Mouse (Mus musculus) liver, adult 2 months (tissue): ENCODE measurements around the gene Clpp. TPM values are rescaled to one million over a fixed set of nuclear protein-coding genes. Genes with fewer than 3 reads are reported as not detected.

Experiments
- DNase-seq: peaks from one replicate; pipeline ENCODE4 v3.0.0-alpha.2; 2011; ENCODE audit warnings: low read depth, low spot score; ENCODE audit errors: extremely low read depth
- H3K27ac ChIP-seq: fragments of 200-500 bp; replicated peaks from 2 replicates; pipeline ENCODE4 v1.5.1; 2012; ENCODE audit warnings: low read depth, mild to moderate bottlenecking, control low read depth, inconsistent platforms, low read length; ENCODE audit not compliant: insufficient read depth
- H3K27me3 ChIP-seq: fragments of 200-500 bp; 2 replicates; pipeline ENCODE4 v1.6.1; 2012; ENCODE audit warnings: mild to moderate bottlenecking, moderate library complexity, low read length, inconsistent platforms; ENCODE audit not compliant: control insufficient read depth, insufficient read depth
- H3K36me3 ChIP-seq: fragments of 200-500 bp; 2 replicates; pipeline ENCODE4 v1.6.1; 2012; ENCODE audit warnings: low read length, inconsistent platforms; ENCODE audit not compliant: control insufficient read depth, insufficient read depth
- H3K4me1 ChIP-seq: fragments of 200-500 bp; 2 replicates; pipeline ENCODE4 v1.6.1; 2011; ENCODE audit warnings: low read length; ENCODE audit not compliant: control insufficient read depth, insufficient read depth
- H3K4me3 ChIP-seq: fragments of 200-500 bp; 2 replicates; pipeline ENCODE4 v1.5.1; 2011; ENCODE audit warnings: low read depth, mild to moderate bottlenecking, control low read depth, low read length, moderate library complexity; ENCODE audit not compliant: insufficient read depth
- H3K79me2 ChIP-seq: fragments of 200-500 bp; 2 replicates; pipeline ENCODE4 v1.6.1; 2012; ENCODE audit warnings: inconsistent platforms, mild to moderate bottlenecking, low read length, moderate library complexity; ENCODE audit not compliant: control insufficient read depth, insufficient read depth
- H3K9ac ChIP-seq: fragments of 200-500 bp; 2 replicates; pipeline ENCODE4 v1.6.1; 2012; ENCODE audit warnings: low read depth, mild to moderate bottlenecking, control low read depth, inconsistent platforms, low read length
- CTCF ChIP-seq: fragments of 200-500 bp; IDR thresholded peaks from 2 replicates; pipeline ENCODE4 v1.5.1; 2011; ENCODE audit warnings: low read depth, low read length, control low read depth
- POLR2A ChIP-seq: fragments of 200-500 bp; IDR thresholded peaks from 2 replicates; pipeline ENCODE4 v1.6.1; 2011; ENCODE audit warnings: low read length, control low read depth; ENCODE audit not compliant: insufficient read depth; ENCODE audit errors: extremely low read depth
- WGBS: fragments of 180-500 bp; shearing (Covaris S2); methylation state at CpG from one replicate; pipeline ENCODE4 v1.1.7; 2018; 5-methylcytosine and 5-hydroxymethylcytosine counted together
- polyA plus RNA-seq: library from polyadenylated mRNA; depleted of rRNA; stranded (reverse); fragments of >200 nt; gene quantifications from 2 replicates; pipeline ENCODE4 v1.2.3, GENCODE M21; 2012
- total RNA-seq: library from RNA; depleted of rRNA; stranded (reverse); fragments of >200 nt; gene quantifications from 2 replicates; pipeline ENCODE4 v1.2.3, GENCODE M21; 2014

Gene Clpp
- total and polyA plus RNA-seq, 2 experiments = 75.6 to 184 TPM

DNA sequence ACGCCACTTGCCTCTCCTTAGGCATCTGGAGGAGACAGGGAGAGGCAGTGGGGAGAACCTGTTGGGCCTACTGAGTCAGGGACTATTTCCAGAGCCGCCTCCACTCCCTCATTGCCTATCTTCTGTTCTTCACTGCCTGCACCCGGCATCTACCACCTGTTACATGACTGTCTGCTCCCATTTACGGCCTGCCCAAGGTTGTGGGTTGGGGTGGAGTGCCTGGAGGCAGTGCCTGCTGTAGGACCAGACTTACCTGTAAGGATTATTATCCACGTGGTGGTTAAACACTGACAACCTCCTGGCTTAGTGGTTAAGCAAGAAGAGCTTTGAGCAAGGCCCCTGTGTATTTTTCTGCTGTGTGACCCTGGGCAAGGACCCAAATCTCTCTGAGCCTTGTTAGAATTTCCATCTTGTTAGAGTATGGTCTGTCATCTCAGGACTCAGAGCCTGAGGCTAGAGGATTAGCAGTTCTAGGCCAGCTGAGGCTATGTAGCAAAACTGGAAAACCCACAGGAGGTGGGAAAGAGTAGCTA lies 15.3 kb upstream of the Clpp start:
- DNase-seq = no peak
- H3K4me3 ChIP-seq = no peak overlapping the region
- no peaks in the 10 kb centered on the region for H3K36me3 ChIP-seq
- 85% methylated on average over 5 of the region's 5 CpGs for whole genome bisulfite sequencing
- no peaks in the 10 kb centered on the region for H3K4me1 ChIP-seq
- H3K79me2 ChIP-seq = no peaks in the 10 kb centered on the region
- H3K27me3 ChIP-seq = no peaks in the 10 kb centered on the region
- H3K9ac ChIP-seq = no peak overlapping the region
- no peak overlapping the region for H3K27ac ChIP-seq
- TF ChIP-seq POLR2A (no peak), CTCF (no peak)

- no peaks in the 10 kb centered on the region for H3K36me3 ChIP-seq
- peak; percentile 35 for DNase-seq
- WGBS = 48% methylated on average over 3 of the region's 3 CpGs
Observed at GRCm38 (mm10) chr17:56975391-56975790, 14.7 kb upstream of the Clpp start.

DNA sequence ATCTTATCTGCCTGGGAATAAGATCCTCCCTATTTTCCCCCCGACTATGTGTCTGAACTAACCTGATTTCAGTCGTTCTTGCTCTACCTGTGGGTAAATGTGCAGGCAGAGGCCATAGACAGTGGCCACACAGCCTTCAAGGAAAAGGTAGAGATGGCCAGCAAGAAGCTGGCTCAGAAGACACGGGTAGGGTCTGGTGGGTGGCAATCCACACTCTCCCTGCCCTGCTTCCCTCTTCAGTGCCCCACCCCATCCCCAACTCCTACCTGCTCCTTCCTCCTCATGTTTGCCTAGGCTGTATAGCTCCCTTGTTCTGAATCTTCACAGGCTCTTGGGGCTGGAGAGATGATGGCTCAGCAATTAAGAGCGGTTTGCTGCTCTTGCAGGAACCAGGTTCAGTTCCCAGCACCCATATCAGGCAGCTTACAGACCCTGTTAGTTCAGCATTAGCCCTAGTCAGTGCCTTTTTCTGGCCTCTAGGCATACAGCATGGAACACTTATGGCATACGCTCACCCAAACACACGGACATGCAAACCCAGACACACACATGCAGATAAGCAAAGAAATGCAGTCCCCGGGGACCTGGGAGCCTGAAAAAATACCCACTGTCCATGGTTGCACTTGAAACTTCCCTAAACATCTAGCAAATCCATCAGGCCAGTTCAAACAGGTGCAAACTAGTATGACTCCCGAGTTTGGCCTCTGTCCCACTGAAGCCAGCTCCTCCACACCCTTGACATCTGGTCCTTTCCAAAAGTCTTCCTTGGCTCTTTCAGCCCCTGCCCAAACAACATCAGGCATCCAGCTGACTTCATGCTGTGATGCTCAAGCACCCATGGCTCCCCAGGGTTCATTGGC lies 13.3 kb upstream of the Clpp start:
- no peak overlapping the region for H3K27ac ChIP-seq
- no peak for TF ChIP-seq POLR2A
- TF ChIP-seq CTCF = no peak
- 80% methylated on average over 8 of the region's 8 CpGs for WGBS

More at GRCm38 (mm10) chr17:56975391-56975790, 14.7 kb upstream of the Clpp start:
- no peaks in the 10 kb centered on the region for H3K79me2 ChIP-seq
- no peak overlapping the region for H3K4me3 ChIP-seq
- no peak overlapping the region for H3K27ac ChIP-seq
- no peaks in the 10 kb centered on the region for H3K4me1 ChIP-seq
- no peak for TF ChIP-seq CTCF
- TF ChIP-seq POLR2A = no peak
- H3K9ac ChIP-seq = no peak overlapping the region
- H3K27me3 ChIP-seq = no peaks in the 10 kb centered on the region

GRCm38 (mm10) chr17:56979524-56979923 lies 10.6 kb upstream of the Clpp start:
- TF ChIP-seq POLR2A (no peak), CTCF (no peak)
- WGBS = 36% methylated on average over 7 of the region's 8 CpGs
- H3K27ac ChIP-seq = no peak overlapping the region
- H3K79me2 ChIP-seq = no peaks in the 10 kb centered on the region
- H3K4me3 ChIP-seq = no peak overlapping the region
- no peak for DNase-seq
- H3K4me1 ChIP-seq = no peaks in the 10 kb centered on the region
- no peaks in the 10 kb centered on the region for H3K27me3 ChIP-seq
- no peaks in the 10 kb centered on the region for H3K36me3 ChIP-seq
- H3K9ac ChIP-seq = no peak overlapping the region

More for the DNA sequence above, 13.3 kb upstream of the Clpp start:
- no peaks in the 10 kb centered on the region for H3K4me1 ChIP-seq
- no peaks in the 10 kb centered on the region for H3K79me2 ChIP-seq
- no peak overlapping the region for H3K4me3 ChIP-seq
- no peak for DNase-seq
- H3K36me3 ChIP-seq = no peaks in the 10 kb centered on the region
- H3K9ac ChIP-seq = no peak overlapping the region
- no peaks in the 10 kb centered on the region for H3K27me3 ChIP-seq

DNA sequence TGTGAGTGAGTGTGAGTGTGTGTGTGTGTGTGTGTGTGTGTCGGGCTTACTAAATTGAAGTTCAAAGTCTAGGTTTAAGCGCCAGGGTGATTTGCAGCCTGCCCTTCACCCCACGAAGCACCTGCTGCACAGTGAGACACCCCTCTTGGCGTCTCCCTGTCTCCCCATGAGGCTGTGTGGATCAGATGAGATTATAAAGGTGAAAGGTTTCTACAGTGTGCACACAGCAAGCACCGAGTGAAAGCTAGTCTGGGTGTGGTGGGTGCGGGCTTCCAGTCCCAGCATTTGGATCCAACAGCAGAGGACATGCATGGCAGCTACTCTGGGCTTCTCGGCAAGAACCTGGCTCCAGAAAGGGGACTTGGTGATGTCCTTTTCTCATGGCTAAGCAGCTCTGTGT lies 9.1 kb upstream of the Clpp start:
- Histone ChIP-seq H3K9ac (no peak overlapping the region), H3K4me3 (no peak overlapping the region), H3K27me3 (no peaks in the 10 kb centered on the region), H3K36me3 (no peaks in the 10 kb centered on the region), H3K27ac (no peak overlapping the region), H3K79me2 (no peaks in the 10 kb centered on the region), H3K4me1 (0 out of 2 replicates have a peak, but pooled peaks cover 1% of the 10 kb centered on the region)
- TF ChIP-seq CTCF = no peak
- TF ChIP-seq POLR2A = no peak
- DNase-seq = no peak
- 43% methylated on average over 7 of the region's 7 CpGs for WGBS

DNA sequence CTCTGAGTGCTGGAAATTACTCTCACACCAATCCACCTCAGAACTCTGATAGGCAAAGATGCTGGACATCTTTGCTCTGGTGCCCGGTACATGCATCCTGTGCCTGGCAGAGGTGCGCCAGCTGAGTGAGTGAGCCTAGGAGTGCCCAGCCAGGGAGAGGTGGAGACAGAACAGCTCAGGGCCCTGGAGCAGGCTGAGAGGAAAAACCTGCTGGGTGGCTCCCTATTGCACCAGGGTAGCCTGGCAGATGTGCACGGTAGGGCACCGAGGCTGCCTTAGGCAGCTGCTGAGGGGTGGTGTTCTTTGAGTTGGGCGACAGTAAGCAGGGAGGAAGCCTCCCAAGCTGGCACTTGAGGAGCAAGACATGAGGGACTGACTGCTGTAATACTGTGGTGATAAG lies 8.1 kb upstream of the Clpp start, which contains the start of gene Acer1:
Gene Acer1 (minus strand): TSS at position 114 of the 400 bp plus-strand sequence.
- TF ChIP-seq POLR2A (no peak), CTCF (no peak)
- DNase-seq = no peak
- Histone ChIP-seq H3K9ac (no peak within 1 kb of the TSS), H3K79me2 (no peaks in the 10 kb centered on the region), H3K4me1 (0 out of 2 replicates have a peak, but pooled peaks cover 2% of the 10 kb centered on the region), H3K36me3 (no peaks in the 10 kb centered on the region), H3K27me3 (no peaks in the 10 kb centered on the region), H3K4me3 (no peak within 1 kb of the TSS), H3K27ac (no peak within 1 kb of the TSS)
- 91% methylated on average over 5 of the region's 5 CpGs for WGBS
